Mouse (Mus musculus): ENCODE measurements around the gene Hyal1.
"Not testable (repeated sequence)": the region's sequence is repeated elsewhere in the genome, so short reads cannot be mapped to it uniquely, and the experiment has no call there.

The Hyal1 gene

DNA sequence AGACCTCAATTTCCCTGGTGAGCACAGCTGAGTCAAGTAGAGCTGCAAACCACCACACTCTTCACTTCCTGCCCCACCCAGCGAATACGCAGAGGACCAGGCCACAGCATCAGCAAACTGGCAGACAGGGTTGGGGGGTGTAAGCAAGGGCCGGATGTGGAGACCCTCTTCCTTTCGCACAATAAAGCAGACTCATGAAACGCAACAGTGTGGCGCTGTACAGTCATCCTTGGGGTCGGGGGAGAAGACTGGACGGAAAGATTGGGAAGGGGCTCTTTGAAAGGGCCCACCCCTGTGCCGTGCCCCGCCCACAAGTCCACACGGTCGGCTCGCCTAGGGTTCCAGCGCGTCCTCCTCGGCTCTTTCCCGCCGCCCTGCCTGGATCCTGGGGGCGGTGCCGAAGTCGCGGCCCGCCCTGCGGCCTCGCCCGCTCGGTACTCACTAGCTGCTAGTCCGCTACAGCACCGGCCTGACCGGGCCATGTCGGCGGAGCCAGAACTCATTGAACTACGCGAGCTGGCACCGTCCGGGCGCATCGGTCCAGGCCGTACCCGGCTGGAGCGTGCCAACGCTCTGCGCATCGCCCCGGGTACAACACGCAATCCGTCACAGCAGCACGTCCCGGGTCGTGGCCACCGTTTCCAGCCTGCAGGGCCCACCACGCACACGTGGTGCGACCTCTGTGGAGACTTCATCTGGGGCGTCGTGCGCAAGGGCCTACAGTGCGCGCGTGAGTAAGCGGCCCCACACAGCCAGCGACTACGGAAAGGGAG lies 25.4 kb upstream of the Hyal1 start, which contains the start of gene Rassf1:
Gene Rassf1 (plus strand): TSS at position 439 of the 773 bp plus-strand sequence.
- peak; percentile 67 for DNase-seq

DNA sequence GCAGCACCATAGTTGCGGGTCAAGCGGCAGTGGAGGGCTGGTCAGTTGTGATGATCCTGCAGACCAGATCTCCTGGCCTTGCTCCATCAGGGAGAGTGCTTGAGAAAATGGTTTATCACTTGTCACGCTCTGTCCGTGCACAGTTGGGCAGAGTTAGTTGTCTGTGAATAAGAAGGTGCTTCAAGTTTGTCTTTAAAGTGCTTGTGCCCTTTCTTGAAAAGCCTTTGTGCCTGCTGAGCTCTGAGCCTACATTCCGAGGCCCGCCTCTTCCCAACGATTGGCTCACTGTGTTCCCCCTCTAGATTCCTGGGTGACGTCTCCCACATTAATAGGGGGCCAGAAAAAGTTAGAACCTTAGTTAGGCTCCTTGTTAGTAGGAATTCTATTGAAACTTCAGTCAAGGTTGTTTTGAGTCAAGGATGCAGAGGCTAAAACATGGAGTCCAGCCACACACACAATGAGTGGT lies 24.8 kb upstream of the Hyal1 start:
- no peak for DNase-seq

DNA sequence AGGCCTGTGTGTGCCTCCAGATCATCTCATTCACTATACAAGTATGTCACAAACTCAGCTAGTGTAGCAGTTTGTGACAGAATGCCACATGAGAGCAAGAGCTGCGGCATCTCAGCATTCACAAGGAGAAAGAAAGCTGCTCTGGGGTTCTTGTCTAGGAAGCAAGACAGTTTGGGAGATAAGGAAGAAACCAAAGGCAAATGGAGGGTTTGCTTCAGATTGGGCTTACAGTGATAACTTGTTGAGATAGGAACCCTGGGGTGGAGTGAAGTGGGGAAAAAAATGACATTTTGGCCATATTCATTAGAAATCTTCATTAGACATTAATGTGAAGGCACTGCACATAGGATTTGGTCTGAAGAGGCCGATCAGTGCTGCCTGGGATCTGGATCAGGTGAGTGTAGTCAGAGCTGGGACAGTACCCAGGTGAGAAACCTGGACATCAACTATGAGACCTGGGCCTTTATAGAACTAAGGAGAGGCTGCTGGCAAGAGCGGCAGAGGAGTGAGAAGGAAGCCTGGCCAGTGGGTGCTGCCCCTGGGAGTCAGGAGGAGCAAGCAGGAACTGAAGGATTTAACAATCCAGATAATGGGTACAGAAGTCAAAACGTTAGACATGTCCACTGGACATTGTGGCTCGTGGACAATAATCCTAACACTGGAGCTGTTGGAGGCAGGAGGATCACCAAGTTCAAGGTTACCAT lies 23.9 kb upstream of the Hyal1 start:
- DNase-seq, result no peak

GRCm38 (mm10) chr9:107553541-107554318 lies 23.0 kb upstream of the Hyal1 start:
- peak; percentile 78 for DNase-seq

DNA sequence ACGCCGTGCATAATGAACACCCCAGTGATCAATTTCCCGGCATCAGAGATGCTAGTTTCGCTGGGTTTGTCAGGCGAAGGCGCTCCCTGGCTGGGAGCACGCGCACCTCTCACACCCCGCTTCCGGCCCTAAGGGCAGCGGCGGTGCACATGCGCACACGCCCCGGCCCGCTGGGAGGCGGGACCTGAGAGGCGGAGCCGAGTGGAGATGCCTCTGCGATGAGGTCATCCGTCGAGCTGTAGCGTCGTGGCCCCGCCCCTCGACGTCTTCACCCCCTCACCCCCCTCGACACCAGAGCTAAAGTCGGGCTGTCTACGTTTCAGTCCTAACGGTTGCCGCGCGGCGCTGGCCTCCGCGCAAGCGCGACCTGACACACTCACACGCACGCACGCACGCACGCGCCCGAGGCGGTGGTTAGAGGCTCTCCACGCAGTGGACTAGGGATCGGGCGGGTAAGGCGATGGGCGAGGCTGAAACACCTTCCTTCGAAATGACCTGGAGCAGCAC lies 22.4 kb upstream of the Hyal1 start:
- peak; percentile 97 for DNase-seq

GRCm38 (mm10) chr9:107555031-107555457 lies 21.7 kb upstream of the Hyal1 start:
- DNase-seq, result no peak

DNA sequence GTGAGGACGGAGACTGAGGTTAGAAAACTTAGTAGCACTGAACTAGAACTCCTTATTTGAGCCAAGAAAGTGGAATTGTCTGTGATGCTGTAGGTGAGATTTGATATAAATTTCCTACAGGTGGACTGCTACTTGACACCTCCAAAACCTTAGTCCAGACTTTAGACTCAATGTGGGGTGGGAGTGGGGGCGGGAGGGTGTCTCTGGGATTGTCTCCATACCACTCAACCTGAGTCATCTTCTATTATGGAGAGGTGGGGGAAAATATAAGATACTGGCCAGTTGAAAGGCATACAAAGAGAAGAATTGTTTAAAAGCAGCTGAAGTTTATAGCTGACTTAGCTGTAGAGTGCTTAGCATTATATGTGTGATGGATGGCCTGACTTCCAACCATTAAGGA lies 21.0 kb upstream of the Hyal1 start:
- DNase-seq, result no peak

- DNase-seq, result no peak
Measured at GRCm38 (mm10) chr9:107556346-107556745, 20.4 kb upstream of the Hyal1 start.

DNA sequence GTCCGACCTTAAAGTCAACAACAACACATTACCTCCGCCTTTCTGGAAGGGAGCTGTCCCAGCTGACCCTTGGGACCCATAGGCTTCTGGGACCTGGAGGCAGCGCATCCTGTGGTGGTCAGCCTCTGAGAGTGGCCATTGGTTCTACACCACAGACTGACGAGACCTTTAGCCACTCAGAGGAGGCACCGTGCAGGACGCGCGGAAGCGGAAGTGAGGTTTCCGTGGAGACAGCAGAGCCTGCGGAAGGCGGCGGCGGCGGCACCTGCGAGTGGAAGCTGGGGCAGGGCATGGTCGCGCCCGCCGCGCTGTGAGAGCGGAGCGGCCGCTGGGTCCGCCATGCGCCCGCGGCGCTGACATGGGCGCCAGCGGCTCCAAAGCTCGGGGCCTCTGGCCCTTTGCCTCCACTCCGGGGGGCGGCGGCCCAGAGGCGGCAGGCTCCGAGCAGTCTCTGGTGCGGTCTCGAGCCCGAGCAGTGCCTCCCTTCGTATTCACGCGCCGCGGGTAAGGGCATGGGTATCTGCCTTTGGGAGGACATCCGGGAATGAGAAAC lies 13.6 kb upstream of the Hyal1 start, which contains the start of gene Tusc2:
Gene Tusc2 (plus strand): TSS at position 227 of the 553 bp plus-strand sequence.
- DNase-seq, result peak; percentile 96

GRCm38 (mm10) chr9:107565556-107565955 lies 11.2 kb upstream of the Hyal1 start:
- not testable (repeated sequence) for DNase-seq

GRCm38 (mm10) chr9:107566041-107566709 lies 10.6 kb upstream of the Hyal1 start:
- peak; percentile 79 for DNase-seq

DNA sequence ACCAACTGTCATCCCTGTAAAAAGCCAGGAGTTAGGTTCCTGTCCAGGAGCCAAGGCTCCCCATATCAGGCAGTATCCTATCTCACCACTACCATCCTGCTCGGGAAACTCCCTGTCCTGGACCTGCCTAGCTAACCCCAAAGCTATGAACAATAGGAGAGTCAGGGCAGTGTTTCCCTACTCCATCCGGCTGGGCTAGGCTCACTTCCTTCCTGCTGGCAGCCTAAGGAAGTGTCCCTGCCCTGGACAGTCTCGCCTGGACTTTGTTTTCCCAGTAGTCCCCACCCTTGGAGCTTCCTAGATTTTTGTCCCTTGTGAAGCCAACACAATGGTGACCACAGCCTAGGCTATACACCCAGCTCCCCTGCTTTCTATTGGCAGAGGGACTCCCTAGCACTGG lies 9.9 kb upstream of the Hyal1 start:
- no peak for DNase-seq

GRCm38 (mm10) chr9:107567702-107568319 lies 8.9 kb upstream of the Hyal1 start, which contains the start of gene Hyal2:
Gene Hyal2 (plus strand): TSS chr9:107567945.
- no peak for DNase-seq

DNA sequence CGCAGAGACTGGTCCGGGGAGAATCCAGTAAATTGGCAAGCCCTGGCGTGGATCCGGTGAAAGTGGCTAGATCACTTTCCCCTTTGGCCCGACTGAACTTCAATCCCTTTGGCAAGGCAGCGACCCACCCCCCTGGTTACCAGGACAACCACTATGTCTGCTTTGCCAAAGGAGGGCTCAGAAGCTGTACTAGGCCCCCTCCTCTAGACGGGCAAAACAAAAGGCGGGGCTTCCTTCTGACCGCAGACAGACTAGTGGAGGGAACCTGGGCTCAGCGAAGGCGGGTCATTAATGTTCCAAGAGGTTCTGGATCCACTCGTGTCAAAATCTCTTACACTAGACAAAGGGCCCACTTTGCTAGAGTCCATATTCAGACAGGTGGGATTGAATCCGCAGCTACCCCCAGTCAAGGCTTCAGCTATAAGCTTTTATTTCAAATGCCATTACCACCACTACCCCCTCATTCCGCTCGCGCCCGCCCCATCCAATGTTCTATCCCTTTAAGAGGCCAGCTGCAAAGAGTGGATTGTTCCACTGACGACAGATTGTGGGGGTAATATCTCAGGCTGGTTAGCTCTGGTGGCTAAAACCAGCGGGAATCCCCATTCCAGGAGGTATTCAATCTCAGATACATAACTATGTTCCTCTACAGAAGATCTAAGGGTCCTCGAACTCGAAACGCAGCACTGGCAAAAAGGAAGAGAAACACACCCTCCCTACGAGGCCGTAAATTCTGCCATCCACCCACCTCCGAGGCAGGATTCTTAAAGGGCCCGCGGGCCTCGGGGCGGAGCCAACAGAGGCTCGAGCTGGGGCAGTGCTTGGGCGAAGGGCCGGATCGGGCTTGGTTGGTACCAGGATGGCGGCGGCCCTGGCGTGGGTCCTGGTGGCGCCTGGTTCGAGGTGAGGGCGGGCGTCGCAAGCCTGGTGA lies 8.1 kb upstream of the Hyal1 start:
- peak; percentile 86 for DNase-seq

GRCm38 (mm10) chr9:107569270-107569669 lies 7.5 kb upstream of the Hyal1 start:
- DNase-seq, result no peak

GRCm38 (mm10) chr9:107570016-107570415 lies 6.7 kb upstream of the Hyal1 start:
- DNase-seq, result no peak

- no peak for DNase-seq
Measured at GRCm38 (mm10) chr9:107570845-107571244, 5.9 kb upstream of the Hyal1 start.

DNA sequence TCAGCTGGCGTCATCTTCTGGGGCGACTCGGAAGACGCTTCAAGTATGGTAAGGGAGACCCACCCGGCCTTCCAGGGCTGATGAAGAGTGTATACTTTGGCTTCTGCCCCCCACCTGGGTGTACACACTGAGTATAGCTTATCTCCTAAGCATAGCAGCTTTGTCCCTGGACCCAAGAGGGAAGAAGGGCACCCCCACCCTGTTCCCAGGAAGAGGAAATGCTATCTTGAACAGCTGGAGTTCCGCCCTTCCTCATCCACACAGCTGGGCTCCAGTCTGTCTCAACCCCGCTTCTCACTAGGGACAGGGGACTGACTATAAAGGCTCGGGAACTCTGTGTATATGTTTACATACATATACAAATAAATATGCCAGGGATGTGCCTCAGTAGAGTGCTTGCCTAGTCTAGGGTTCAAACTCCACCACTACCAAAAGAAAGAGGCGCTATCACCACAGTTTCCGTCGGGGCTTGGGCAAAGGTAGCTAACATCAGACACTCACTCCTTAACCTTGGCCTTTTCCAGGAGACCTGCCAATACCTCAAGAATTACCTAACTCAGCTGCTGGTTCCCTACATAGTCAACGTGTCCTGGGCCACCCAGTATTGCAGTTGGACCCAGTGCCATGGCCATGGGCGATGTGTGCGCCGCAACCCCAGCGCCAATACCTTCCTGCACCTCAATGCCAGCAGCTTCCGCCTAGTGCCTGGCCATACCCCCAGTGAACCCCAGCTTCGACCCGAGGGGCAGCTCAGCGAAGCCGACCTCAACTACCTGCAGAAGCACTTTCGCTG lies 5.0 kb upstream of the Hyal1 start:
- DNase-seq, result no peak

DNA sequence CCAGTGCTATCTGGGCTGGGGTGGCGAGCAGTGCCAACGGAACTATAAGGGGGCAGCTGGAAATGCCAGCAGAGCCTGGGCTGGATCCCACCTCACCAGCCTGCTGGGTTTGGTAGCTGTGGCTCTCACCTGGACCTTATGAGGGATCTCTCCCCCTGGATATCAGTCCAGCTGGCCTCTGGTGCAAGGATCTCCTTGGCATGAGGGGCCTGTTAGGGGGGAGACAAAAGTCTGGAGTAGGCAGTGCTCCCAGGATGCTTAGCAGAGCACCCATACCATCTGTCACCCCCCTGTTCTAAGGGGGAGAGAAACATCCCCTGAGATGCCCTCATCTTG lies 4.4 kb upstream of the Hyal1 start:
- no peak for DNase-seq

DNA sequence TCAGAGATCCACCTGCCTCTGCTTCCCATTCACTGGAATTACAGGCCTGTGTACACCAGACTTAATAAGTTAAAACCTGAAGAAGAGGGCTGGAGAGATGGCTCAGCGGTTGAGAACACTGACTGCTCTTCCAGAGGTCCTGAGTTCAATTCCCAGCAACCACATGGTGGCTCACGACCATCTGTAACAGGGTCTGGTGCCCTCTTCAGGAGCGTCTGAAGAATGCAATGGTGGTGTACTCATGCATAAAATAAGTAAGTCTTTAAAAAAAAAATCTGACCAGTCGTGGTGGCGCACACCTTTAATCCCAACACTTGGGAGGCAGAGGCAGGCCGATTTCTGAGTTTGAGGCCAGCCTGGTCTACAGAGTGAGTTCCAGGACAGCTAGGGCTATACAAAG lies 3.0 kb upstream of the Hyal1 start:
- DNase-seq, result not testable (repeated sequence)
